Mouse (Mus musculus) 416B (cell line): ENCODE results near the gene Klhl11.
A peak's percentile ranks its signal among the peaks of the same experiment; 100 is the strongest.

Experiments used
- DNase-seq: peaks from one replicate; pipeline ENCODE4 v3.0.0; 2011; ENCODE audit warnings: low read depth

Klhl11 gene

GRCm38 (mm10) chr11:100472197-100472934, at the start of gene Klhl11:
Gene Klhl11, minus strand, starts transcription at chr11:100472741.
- peak; percentile 91 for DNase-seq

- DNase-seq: no peak
Observed at GRCm38 (mm10) chr11:100520838-100521237, 48.3 kb upstream of the Klhl11 start.

- DNase-seq: no peak
Observed at GRCm38 (mm10) chr11:100519188-100519587, 46.6 kb upstream of the Klhl11 start.

- DNase-seq: no peak
Observed at GRCm38 (mm10) chr11:100518188-100518591, 45.6 kb upstream of the Klhl11 start.

GRCm38 (mm10) chr11:100516291-100516690, 43.8 kb upstream of the Klhl11 start:
- no peak for DNase-seq

GRCm38 (mm10) chr11:100515789-100516188, 43.2 kb upstream of the Klhl11 start:
- no peak for DNase-seq

GRCm38 (mm10) chr11:100515061-100515460, 42.5 kb upstream of the Klhl11 start:
- DNase-seq: no peak

- DNase-seq: no peak
Observed at GRCm38 (mm10) chr11:100513716-100514115, 41.2 kb upstream of the Klhl11 start.

GRCm38 (mm10) chr11:100512384-100512783, 39.8 kb upstream of the Klhl11 start:
- DNase-seq: peak; percentile 24

- peak; percentile 26 for DNase-seq
Observed at GRCm38 (mm10) chr11:100510556-100510955, 38.0 kb upstream of the Klhl11 start.

- DNase-seq: no peak
Observed at GRCm38 (mm10) chr11:100505997-100506396, 33.5 kb upstream of the Klhl11 start.

GRCm38 (mm10) chr11:100504990-100505660, 32.6 kb upstream of the Klhl11 start:
- DNase-seq: no peak

- no peak for DNase-seq
Observed at GRCm38 (mm10) chr11:100501321-100501720, 28.8 kb upstream of the Klhl11 start.

- DNase-seq: no peak
Observed at GRCm38 (mm10) chr11:100500651-100501050, 28.1 kb upstream of the Klhl11 start.

- DNase-seq: no peak
Observed at GRCm38 (mm10) chr11:100500241-100500640, 27.7 kb upstream of the Klhl11 start.

GRCm38 (mm10) chr11:100493771-100494170, 21.2 kb upstream of the Klhl11 start:
- DNase-seq: no peak

GRCm38 (mm10) chr11:100490951-100491350, 18.4 kb upstream of the Klhl11 start:
- peak; percentile 45 for DNase-seq

- DNase-seq: peak; percentile 73
Observed at GRCm38 (mm10) chr11:100485801-100486538, 13.4 kb upstream of the Klhl11 start.

- no peak for DNase-seq
Observed at GRCm38 (mm10) chr11:100484461-100484860, 11.9 kb upstream of the Klhl11 start.

- no peak for DNase-seq
Observed at GRCm38 (mm10) chr11:100479152-100479551, 6.6 kb upstream of the Klhl11 start.

GRCm38 (mm10) chr11:100476281-100476680, 3.7 kb upstream of the Klhl11 start:
- DNase-seq: no peak

- DNase-seq: no peak
Observed at GRCm38 (mm10) chr11:100472935-100473295, 374 bp upstream of the Klhl11 start.
